7 mouse cellular contexts compared by ENCODE assay signal in genomic region chr13:53688489-53688888, GRCm38 (mm10).
DNase-seq lines count a peak whose midpoint lies in the region; ATAC-seq lines count a peak whose summit lies in the region.

No protein-coding gene starts in this region.

- peak; percentile 70 for ATAC-seq in intestine, embryonic 15.5 days

- peak; percentile 74 for DNase-seq in adrenal gland, adult 2 months
- peak; percentile 60 to 63 for DNase-seq in cerebellum, postnatal 36 days
- peak; percentile 78 for DNase-seq in gastrocnemius, postnatal 10 days
- DNase-seq in left cerebral cortex, postnatal 10 days (ENCODE audit: extremely low spot score in 1 of 2, low spot score in 2 of 2): peak; percentile 77 to 83
- peak; percentile 89 for DNase-seq in midbrain, embryonic 10.5 days (ENCODE audit: low spot score)
- peak; percentile 2 for DNase-seq in splenic B cell, adult 2 months (ENCODE audit: low read depth, low spot score)

- H3K4me1 ChIP-seq in intestine, embryonic 15.5 days (replicated peaks): 0 out of 2 replicates have a peak, but pooled peaks cover 4% of the 10 kb centered on the region
- H3K4me1 ChIP-seq in midbrain, embryonic 10.5 days: peaks cover 35% of the 10 kb centered on the region

- no peaks in the 10 kb centered on the region for H3K27me3 ChIP-seq in intestine, embryonic 15.5 days (replicated peaks)
- peaks cover 87% of the 10 kb centered on the region for H3K27me3 ChIP-seq in midbrain, embryonic 10.5 days (ENCODE audit: low read depth, poor library complexity, severe bottlenecking)
- H3K27me3 ChIP-seq in splenic B cell, adult 2 months (ENCODE audit: control insufficient read depth, insufficient read depth, low read length, poor library complexity, severe bottlenecking): no peaks in the 10 kb centered on the region

- H3K4me3 ChIP-seq in intestine, embryonic 15.5 days (replicated peaks): no peak overlapping the region
- peak overlapping the region; percentile 26; the same call in 1 of the 2 replicates for H3K4me3 ChIP-seq in midbrain, embryonic 10.5 days

- intact Hi-C loops in left cerebral cortex, postnatal 10 days (cut with DNase I): loop anchor here (2.0 to 5.0 kb wide), 3 partner anchors 76 to 246 kb away; no protein-coding TSS in a partner anchor

- H3K4me2 ChIP-seq in intestine, embryonic 15.5 days (replicated peaks): peak overlapping the region; percentile 47; the same call in 1 of the 2 replicates

- 7% methylated on average over 13 of the region's 13 CpGs for WGBS in intestine, embryonic 15.5 days
- WGBS in midbrain, embryonic 10.5 days: 10% methylated on average over 13 of the region's 13 CpGs

- H3K9me3 ChIP-seq in intestine, embryonic 15.5 days: no peaks in the 10 kb centered on the region
- no peaks in the 10 kb centered on the region for H3K9me3 ChIP-seq in midbrain, embryonic 10.5 days (replicated peaks)

- H3K27ac ChIP-seq in intestine, embryonic 15.5 days: no peak overlapping the region
- H3K27ac ChIP-seq in midbrain, embryonic 10.5 days (replicated peaks): peak overlapping the region; percentile 64

- H3K9ac ChIP-seq in intestine, embryonic 15.5 days: no peak overlapping the region

- H3K36me3 ChIP-seq in intestine, embryonic 15.5 days: no peaks in the 10 kb centered on the region
- no peaks in the 10 kb centered on the region for H3K36me3 ChIP-seq in midbrain, embryonic 10.5 days
- H3K36me3 ChIP-seq in splenic B cell, adult 2 months (ENCODE audit: control insufficient read depth, insufficient read depth, low read length, poor library complexity, severe bottlenecking): no peaks in the 10 kb centered on the region

Comparison
In these comparisons a context has a peak if more than half of its experiments do, and no peak if none do; other contexts are left out.
1. DNase-seq: peak in every context shown above with its lines; median percentile 89 in midbrain, embryonic 10.5 days; 80 in left cerebral cortex, postnatal 10 days; 78 in gastrocnemius, postnatal 10 days; 74 in adrenal gland, adult 2 months; 62 in cerebellum, postnatal 36 days; 2 in splenic B cell, adult 2 months.